Mouse (Mus musculus): ENCODE results near the gene Slc30a4.

- no peak for TF ChIP-seq CTCF (conservative IDR thresholded peaks at IDR 0.05; ENCODE audit: insufficient read depth, insufficient read length, low read depth, low read length)
- no peak for TF ChIP-seq POLR2A (IDR thresholded peaks at IDR 0.05; ENCODE audit: low read depth, low read length)
Observed at GRCm38 (mm10) chr2:122665253-122665972, 37.0 kb downstream of the Slc30a4 start.

Data from kidney, adult 2 months (tissue).